Mouse (Mus musculus): ENCODE data around the gene Kcnc1. TPM values are rescaled to one million over a fixed set of nuclear protein-coding genes. Genes with fewer than 3 reads are reported as not detected.

Gene Kcnc1
- polyA plus RNA-seq (2015; fragmentation: Nextera tagmentation; extraction: Ambion mirVana): 0.06 TPM in 1 of 2 replicates, not detected in the other

- peak; percentile 51; the same call in 1 of the 2 replicates for ATAC-seq (ENCODE audit: low read depth)
- Histone ChIP-seq H3K27me3 (ENCODE audit: control insufficient read depth, insufficient read depth, low read depth, low read length) (peaks cover 56% of the 10 kb centered on the region), H3K9me3 (replicated peaks; ENCODE audit: control insufficient read depth, low read length) (no peaks in the 10 kb centered on the region), H3K4me1 (ENCODE audit: control insufficient read depth, low read depth, low read length) (no peaks in the 10 kb centered on the region; the same call in 1 of the 2 replicates), H3K4me2 (ENCODE audit: low read depth, low read length) (peak within 1 kb of the TSS; percentile 53), H3K36me3 (ENCODE audit: control insufficient read depth, insufficient read depth) (no peaks in the 10 kb centered on the region), H3K27ac (ENCODE audit: low read length) (no peak within 1 kb of the TSS), H3K4me3 (ENCODE audit: low read depth, low read length) (peak within 1 kb of the TSS; percentile 25; the same call in 1 of the 2 replicates), H3K9ac (ENCODE audit: low read depth, low read length) (no peak within 1 kb of the TSS)
- 1% methylated on average over 66 of the region's 93 CpGs for WGBS (ENCODE audit: insufficient replicate concordance)
These were observed at the start of gene Kcnc1 for GRCm38 (mm10) chr7:46396231-46396927. Kcnc1 (plus strand) TSS chr7:46396497.

GRCm38 (mm10) chr7:46347692-46348091 is 48.6 kb upstream of the Kcnc1 start:
- no peak overlapping the region for H3K9ac ChIP-seq (ENCODE audit: low read depth, low read length)
- no peaks in the 10 kb centered on the region for H3K36me3 ChIP-seq (ENCODE audit: control insufficient read depth, insufficient read depth)
- H3K27ac ChIP-seq (ENCODE audit: low read length): no peak overlapping the region
- 33% methylated on average over 4 of the region's 4 CpGs for WGBS (ENCODE audit: insufficient replicate concordance)
- no peak overlapping the region for H3K4me2 ChIP-seq (ENCODE audit: low read depth, low read length)
- no peaks in the 10 kb centered on the region for H3K9me3 ChIP-seq (replicated peaks; ENCODE audit: control insufficient read depth, low read length)
- peaks cover 18% of the 10 kb centered on the region for H3K27me3 ChIP-seq (ENCODE audit: control insufficient read depth, insufficient read depth, low read depth, low read length)
- no peak overlapping the region for H3K4me3 ChIP-seq (ENCODE audit: low read depth, low read length)
- no peak for ATAC-seq (ENCODE audit: low read depth)
- H3K4me1 ChIP-seq (ENCODE audit: control insufficient read depth, low read depth, low read length): no peaks in the 10 kb centered on the region

DNA sequence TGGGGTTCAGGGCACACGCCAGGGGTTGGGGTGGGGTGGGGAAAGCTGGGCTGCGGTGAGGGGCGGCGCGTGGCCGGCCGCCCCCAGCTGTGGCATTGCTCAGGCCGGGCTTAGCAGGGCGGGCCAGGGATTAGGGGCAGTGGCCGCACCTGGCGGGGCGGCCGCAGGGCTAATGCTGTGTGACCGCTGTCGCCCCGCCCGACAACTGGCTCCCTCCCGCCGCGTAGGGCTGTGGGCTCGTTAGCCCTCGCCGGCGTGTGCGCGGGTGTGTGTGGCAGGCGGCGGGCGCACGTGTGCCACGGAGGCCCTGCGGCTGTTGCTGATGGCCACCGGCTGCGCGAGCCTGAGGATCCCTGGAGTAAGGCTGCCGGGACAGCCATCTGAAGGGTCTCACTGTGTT is 47.5 kb upstream of the Kcnc1 start:
- no peaks in the 10 kb centered on the region for H3K9me3 ChIP-seq (replicated peaks; ENCODE audit: control insufficient read depth, low read length)
- no peaks in the 10 kb centered on the region for H3K4me1 ChIP-seq (ENCODE audit: control insufficient read depth, low read depth, low read length)
- H3K36me3 ChIP-seq (ENCODE audit: control insufficient read depth, insufficient read depth): no peaks in the 10 kb centered on the region
- ATAC-seq (ENCODE audit: low read depth): no peak
- no peak overlapping the region for H3K9ac ChIP-seq (ENCODE audit: low read depth, low read length)
- peaks cover 18% of the 10 kb centered on the region for H3K27me3 ChIP-seq (ENCODE audit: control insufficient read depth, insufficient read depth, low read depth, low read length)
- no peak overlapping the region for H3K4me2 ChIP-seq (ENCODE audit: low read depth, low read length)
- WGBS (ENCODE audit: insufficient replicate concordance): 10% methylated on average over 35 of the region's 36 CpGs
- no peak overlapping the region for H3K27ac ChIP-seq (ENCODE audit: low read length)
- no peak overlapping the region for H3K4me3 ChIP-seq (ENCODE audit: low read depth, low read length)

DNA sequence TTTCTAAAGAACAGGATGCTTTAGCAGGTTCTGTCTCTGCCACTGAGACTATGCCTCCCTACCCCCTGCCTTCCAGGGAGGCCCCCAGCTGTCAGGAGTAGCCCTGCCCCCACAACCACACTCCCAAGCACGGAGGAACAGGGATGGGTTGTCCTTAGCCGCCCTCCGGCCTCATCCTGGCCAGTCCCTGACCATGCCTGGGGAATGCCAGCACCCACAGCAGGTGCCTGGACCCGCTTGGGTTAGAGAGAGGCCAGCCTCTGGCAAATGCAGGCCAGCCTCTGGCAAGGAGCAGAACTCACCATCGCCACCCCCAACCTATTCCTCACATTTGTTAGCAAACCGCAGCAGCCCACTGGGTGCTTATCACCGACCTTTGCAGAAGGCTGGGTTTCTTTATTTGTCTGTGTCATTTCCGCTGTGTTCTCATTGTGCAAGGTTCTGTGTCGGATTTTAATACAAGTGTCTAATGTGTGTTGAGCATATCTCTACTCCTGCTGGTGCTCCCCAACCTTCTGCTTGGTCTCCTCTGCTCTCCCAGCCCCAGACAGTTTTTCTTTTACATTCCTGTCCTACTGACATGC is 46.1 kb upstream of the Kcnc1 start:
- Histone ChIP-seq H3K36me3 (ENCODE audit: control insufficient read depth, insufficient read depth) (no peaks in the 10 kb centered on the region), H3K9me3 (replicated peaks; ENCODE audit: control insufficient read depth, low read length) (no peaks in the 10 kb centered on the region), H3K27me3 (ENCODE audit: control insufficient read depth, insufficient read depth, low read depth, low read length) (peaks cover 18% of the 10 kb centered on the region), H3K27ac (ENCODE audit: low read length) (no peak overlapping the region), H3K4me2 (ENCODE audit: low read depth, low read length) (no peak overlapping the region), H3K4me3 (ENCODE audit: low read depth, low read length) (no peak overlapping the region), H3K4me1 (ENCODE audit: control insufficient read depth, low read depth, low read length) (no peaks in the 10 kb centered on the region), H3K9ac (ENCODE audit: low read depth, low read length) (no peak overlapping the region)
- no peak for ATAC-seq (ENCODE audit: low read depth)
- 35% methylated on average over 9 of the region's 9 CpGs for WGBS (ENCODE audit: insufficient replicate concordance)

GRCm38 (mm10) chr7:46352748-46353147 is 43.5 kb upstream of the Kcnc1 start:
- no peaks in the 10 kb centered on the region for H3K9me3 ChIP-seq (replicated peaks; ENCODE audit: control insufficient read depth, low read length)
- H3K4me1 ChIP-seq (ENCODE audit: control insufficient read depth, low read depth, low read length): no peaks in the 10 kb centered on the region
- 45% methylated on average over 2 of the region's 2 CpGs for WGBS (ENCODE audit: insufficient replicate concordance)
- H3K27me3 ChIP-seq (ENCODE audit: control insufficient read depth, insufficient read depth, low read depth, low read length): peaks cover 18% of the 10 kb centered on the region
- H3K9ac ChIP-seq (ENCODE audit: low read depth, low read length): no peak overlapping the region
- no peak for ATAC-seq (ENCODE audit: low read depth)
- no peak overlapping the region for H3K27ac ChIP-seq (ENCODE audit: low read length)
- no peaks in the 10 kb centered on the region for H3K36me3 ChIP-seq (ENCODE audit: control insufficient read depth, insufficient read depth)
- no peak overlapping the region for H3K4me2 ChIP-seq (ENCODE audit: low read depth, low read length)
- no peak overlapping the region for H3K4me3 ChIP-seq (ENCODE audit: low read depth, low read length)

- ATAC-seq (ENCODE audit: low read depth): no peak
- Histone ChIP-seq H3K27ac (ENCODE audit: low read length) (no peak overlapping the region), H3K27me3 (ENCODE audit: control insufficient read depth, insufficient read depth, low read depth, low read length) (peaks cover 17% of the 10 kb centered on the region), H3K36me3 (ENCODE audit: control insufficient read depth, insufficient read depth) (no peaks in the 10 kb centered on the region), H3K4me1 (ENCODE audit: control insufficient read depth, low read depth, low read length) (no peaks in the 10 kb centered on the region), H3K4me3 (ENCODE audit: low read depth, low read length) (no peak overlapping the region), H3K9ac (ENCODE audit: low read depth, low read length) (no peak overlapping the region), H3K4me2 (ENCODE audit: low read depth, low read length) (no peak overlapping the region), H3K9me3 (replicated peaks; ENCODE audit: control insufficient read depth, low read length) (no peaks in the 10 kb centered on the region)
- whole genome bisulfite sequencing (ENCODE audit: insufficient replicate concordance): 41% methylated on average over 8 of the region's 8 CpGs
These were observed 43.1 kb upstream of the Kcnc1 start for GRCm38 (mm10) chr7:46353216-46353615.

GRCm38 (mm10) chr7:46353875-46354274 is 42.4 kb upstream of the Kcnc1 start:
- no peak overlapping the region for H3K9ac ChIP-seq (ENCODE audit: low read depth, low read length)
- no peak overlapping the region for H3K27ac ChIP-seq (ENCODE audit: low read length)
- H3K4me2 ChIP-seq (ENCODE audit: low read depth, low read length): no peak overlapping the region
- ATAC-seq (ENCODE audit: low read depth): no peak
- WGBS (ENCODE audit: insufficient replicate concordance): 21% methylated on average over 4 of the region's 4 CpGs
- H3K4me1 ChIP-seq (ENCODE audit: control insufficient read depth, low read depth, low read length): no peaks in the 10 kb centered on the region
- no peak overlapping the region for H3K4me3 ChIP-seq (ENCODE audit: low read depth, low read length)
- H3K36me3 ChIP-seq (ENCODE audit: control insufficient read depth, insufficient read depth): no peaks in the 10 kb centered on the region
- peaks cover 10% of the 10 kb centered on the region for H3K27me3 ChIP-seq (ENCODE audit: control insufficient read depth, insufficient read depth, low read depth, low read length)
- H3K9me3 ChIP-seq (replicated peaks; ENCODE audit: control insufficient read depth, low read length): no peaks in the 10 kb centered on the region

DNA sequence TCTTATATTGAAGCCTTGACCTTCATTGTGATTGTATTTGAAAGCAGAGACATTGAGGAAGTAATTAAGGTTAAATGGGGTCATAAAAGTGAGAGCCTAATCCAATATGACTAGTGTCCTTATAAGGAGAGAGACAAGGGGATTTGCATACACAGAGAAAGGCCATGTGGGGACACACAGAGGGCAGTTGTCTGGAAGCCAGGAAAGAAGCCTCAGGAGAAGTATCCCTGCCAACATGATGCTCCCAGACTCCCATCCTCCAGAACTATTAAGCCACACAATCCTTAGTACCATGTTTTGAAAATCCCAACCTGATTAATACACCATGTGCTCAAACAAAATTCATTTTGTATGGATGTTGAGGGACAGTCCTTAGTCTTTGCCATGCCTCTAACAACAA is 34.5 kb upstream of the Kcnc1 start:
- no peak overlapping the region for H3K4me2 ChIP-seq (ENCODE audit: low read depth, low read length)
- no peak overlapping the region for H3K9ac ChIP-seq (ENCODE audit: low read depth, low read length)
- no peaks in the 10 kb centered on the region for H3K27me3 ChIP-seq (ENCODE audit: control insufficient read depth, insufficient read depth, low read depth, low read length)
- no peaks in the 10 kb centered on the region for H3K9me3 ChIP-seq (replicated peaks; ENCODE audit: control insufficient read depth, low read length)
- H3K4me3 ChIP-seq (ENCODE audit: low read depth, low read length): no peak overlapping the region
- H3K36me3 ChIP-seq (ENCODE audit: control insufficient read depth, insufficient read depth): no peaks in the 10 kb centered on the region
- H3K27ac ChIP-seq (ENCODE audit: low read length): no peak overlapping the region
- H3K4me1 ChIP-seq (ENCODE audit: control insufficient read depth, low read depth, low read length): no peaks in the 10 kb centered on the region
- ATAC-seq (ENCODE audit: low read depth): no peak

GRCm38 (mm10) chr7:46364154-46364553 is 32.1 kb upstream of the Kcnc1 start:
- no peak overlapping the region for H3K27ac ChIP-seq (ENCODE audit: low read length)
- H3K9ac ChIP-seq (ENCODE audit: low read depth, low read length): no peak overlapping the region
- no peaks in the 10 kb centered on the region for H3K36me3 ChIP-seq (ENCODE audit: control insufficient read depth, insufficient read depth)
- no peak overlapping the region for H3K4me2 ChIP-seq (ENCODE audit: low read depth, low read length)
- WGBS (ENCODE audit: insufficient replicate concordance): 49% methylated on average over 5 of the region's 5 CpGs
- no peak for ATAC-seq (ENCODE audit: low read depth)
- no peaks in the 10 kb centered on the region for H3K9me3 ChIP-seq (replicated peaks; ENCODE audit: control insufficient read depth, low read length)
- no peaks in the 10 kb centered on the region for H3K27me3 ChIP-seq (ENCODE audit: control insufficient read depth, insufficient read depth, low read depth, low read length)
- H3K4me1 ChIP-seq (ENCODE audit: control insufficient read depth, low read depth, low read length): no peaks in the 10 kb centered on the region
- no peak overlapping the region for H3K4me3 ChIP-seq (ENCODE audit: low read depth, low read length)

All from liver, embryonic 16.5 days (tissue).